Mouse (Mus musculus) liver, postnatal 0 days (tissue): ENCODE results near the gene Dna2.

Experiments used
- CTCF ChIP-seq: sonication (generic); IDR thresholded peaks from 2 replicates; pipeline ENCODE4 v1.5.1; 2016; ENCODE audit warnings: antibody characterized with exemption, low read depth
- EP300 ChIP-seq: IDR thresholded peaks from 2 replicates; pipeline ENCODE4 v1.6.1; 2016; ENCODE audit warnings: antibody characterized with exemption, low read depth, mild to moderate bottlenecking

- no peak for TF ChIP-seq CTCF
- no peak for TF ChIP-seq EP300
Measured at GRCm38 (mm10) chr10:62920766-62921156, 26.1 kb upstream of the Dna2 start.
